Mouse (Mus musculus) left cerebral cortex, adult 2 months (tissue): ENCODE measurements at regions not wholly inside any gene's neighbourhood (a gene's known extent, or its start where the extent isn't known, plus 50 kb on each side); places are given as distances from the start of the nearest gene placed in this dataset.

Source experiments
- DNase-seq, 2 experiments: peaks; one replicate each; pipeline ENCODE4 v3.0.0; 2021 to 2022; ENCODE audit warnings: low spot score in 2 of 2, mixed read lengths in 1 of 2; ENCODE audit errors: extremely low spot score in 1 of 2
- H3K27ac ChIP-seq: fragments of 200-600 bp; 2 replicates; pipeline ENCODE4 v1.8.1; 2022
- H3K4me3 ChIP-seq: fragments of 200-600 bp; 2 replicates; pipeline ENCODE4 v1.8.1; 2022
- CTCF ChIP-seq: fragments of 200-600 bp; IDR thresholded peaks from 2 replicates; pipeline ENCODE4 v1.8.1; 2022; ENCODE audit warnings: antibody characterized with exemption, mild to moderate bottlenecking, moderate library complexity
- intact Hi-C: fragments of 180-260 bp; cut with DNase I; formaldehyde crosslinking; loops from one replicate; pipeline ENCODE4 v1.15.1; 2025

- no peak for TF ChIP-seq CTCF
- intact Hi-C loops = no loop called here
- no peak for DNase-seq
- H3K4me3 ChIP-seq = no peak overlapping the region
- H3K27ac ChIP-seq = no peak overlapping the region
These were observed 122.3 kb upstream of the Nrp1 start for GRCm38 (mm10) chr8:128236097-128236496.

GRCm38 (mm10) chr8:128238948-128239347 is 119.5 kb upstream of the Nrp1 start:
- DNase-seq = no peak
- TF ChIP-seq CTCF = no peak
- intact Hi-C loops = no loop called here
- H3K27ac ChIP-seq = no peak overlapping the region
- H3K4me3 ChIP-seq = no peak overlapping the region

- Histone ChIP-seq H3K4me3 (no peak overlapping the region), H3K27ac (no peak overlapping the region)
- no peak for DNase-seq
- intact Hi-C loops = no loop called here
- TF ChIP-seq CTCF = no peak
These were observed 118.6 kb upstream of the Nrp1 start for GRCm38 (mm10) chr8:128239783-128240182.

- Histone ChIP-seq H3K4me3 (no peak overlapping the region), H3K27ac (no peak overlapping the region)
- no peak for TF ChIP-seq CTCF
- intact Hi-C loops = no loop called here
- no peak for DNase-seq
These were observed 117.2 kb upstream of the Nrp1 start for GRCm38 (mm10) chr8:128241200-128241599.

GRCm38 (mm10) chr8:128242465-128243251 is 115.7 kb upstream of the Nrp1 start:
- H3K27ac ChIP-seq = no peak overlapping the region
- no peak for DNase-seq
- H3K4me3 ChIP-seq = no peak overlapping the region
- TF ChIP-seq CTCF = no peak
- intact Hi-C loops = no loop called here

- Histone ChIP-seq H3K27ac (no peak overlapping the region), H3K4me3 (no peak overlapping the region)
- DNase-seq = no peak
- no peak for TF ChIP-seq CTCF
- intact Hi-C loops = no loop called here
These were observed 106.7 kb upstream of the Nrp1 start for GRCm38 (mm10) chr8:128251723-128252122.

- H3K27ac ChIP-seq = no peak overlapping the region
- intact Hi-C loops = no loop called here
- no peak overlapping the region for H3K4me3 ChIP-seq
- DNase-seq = no peak
- TF ChIP-seq CTCF = no peak
These were observed 97.6 kb upstream of the Nrp1 start for GRCm38 (mm10) chr8:128260836-128261235.

- intact Hi-C loops = no loop called here
- no peak for TF ChIP-seq CTCF
- DNase-seq = no peak
- no peak overlapping the region for H3K4me3 ChIP-seq
- H3K27ac ChIP-seq = no peak overlapping the region
These were observed 97.0 kb upstream of the Nrp1 start for GRCm38 (mm10) chr8:128261367-128261766.

- no peak for TF ChIP-seq CTCF
- Histone ChIP-seq H3K27ac (no peak overlapping the region), H3K4me3 (no peak overlapping the region)
- intact Hi-C loops = no loop called here
- no peak for DNase-seq
These were observed 95.0 kb upstream of the Nrp1 start for GRCm38 (mm10) chr8:128263251-128263947.

- no peak for TF ChIP-seq CTCF
- H3K4me3 ChIP-seq = no peak overlapping the region
- intact Hi-C loops = no loop called here
- H3K27ac ChIP-seq = no peak overlapping the region
- DNase-seq = no peak
These were observed 91.1 kb upstream of the Nrp1 start for GRCm38 (mm10) chr8:128267261-128267660.

- Histone ChIP-seq H3K4me3 (no peak overlapping the region), H3K27ac (no peak overlapping the region)
- TF ChIP-seq CTCF = no peak
- intact Hi-C loops = no loop called here
- no peak for DNase-seq
These were observed 90.4 kb upstream of the Nrp1 start for GRCm38 (mm10) chr8:128268010-128268409.

- TF ChIP-seq CTCF = no peak
- Histone ChIP-seq H3K27ac (no peak overlapping the region), H3K4me3 (no peak overlapping the region)
- intact Hi-C loops = no loop called here
- DNase-seq = no peak
These were observed 88.9 kb upstream of the Nrp1 start for GRCm38 (mm10) chr8:128269546-128269945.
